Comparison of ENCODE assay signal across 8 mouse cellular contexts in genomic region chr9:109874797-109875691, GRCm38 (mm10). TPM values are rescaled to one million over a fixed set of nuclear protein-coding genes. Genes with fewer than 3 reads are reported as not detected.
DNase-seq lines count a peak whose midpoint lies in the region; ATAC-seq lines count a peak whose summit lies in the region.

Cdc25a (plus strand) TSS chr9:109875579.

- H3K4me3 ChIP-seq in hindbrain, embryonic 14.5 days (replicated peaks; ENCODE audit: low read length), result peak within 1 kb of the TSS; percentile 78

- H3K27me3 ChIP-seq in hindbrain, embryonic 14.5 days (ENCODE audit: control insufficient read depth, insufficient read depth, low read length), result no peaks in the 10 kb centered on the region

- peak; percentile 92 for ATAC-seq in hindbrain, embryonic 14.5 days (ENCODE audit: low FRiP score)

- H3K9ac ChIP-seq in hindbrain, embryonic 14.5 days, result peak within 1 kb of the TSS; percentile 83

- peaks cover 17% of the 10 kb centered on the region; the same call in 1 of the 2 replicates for H3K4me1 ChIP-seq in hindbrain, embryonic 14.5 days (replicated peaks; ENCODE audit: control insufficient read depth, insufficient read depth, low read length)

- no peaks in the 10 kb centered on the region for H3K9me3 ChIP-seq in hindbrain, embryonic 14.5 days (ENCODE audit: control insufficient read depth, low read length)

- 8% methylated on average over 33 of the region's 33 CpGs for WGBS in hindbrain, embryonic 14.5 days

- peaks cover 11% of the 10 kb centered on the region for H3K36me3 ChIP-seq in hindbrain, embryonic 14.5 days (replicated peaks; ENCODE audit: control insufficient read depth, insufficient read depth)

- H3K27ac ChIP-seq in hindbrain, embryonic 14.5 days, result peak within 1 kb of the TSS; percentile 68

- DNase-seq in R1 (ENCODE audit: low read depth, low spot score), result peak; percentile 100
- DNase-seq in cerebellum, postnatal 25 days, result peak; percentile 97 to 98
- DNase-seq in frontal cortex, postnatal 25 days (ENCODE audit: low spot score in 2 of 2), result peak; percentile 88 to 94
- peak; percentile 96 for DNase-seq in hindbrain, embryonic 14.5 days (ENCODE audit: low spot score)
- peak; percentile 95 for DNase-seq in layer of hippocampus, postnatal 36 days
- peak; percentile 99 for DNase-seq in lung, postnatal 36 days
- peak; percentile 99 for DNase-seq in retina, postnatal 1 day
- DNase-seq in urinary bladder, adult 18-20 months (ENCODE audit: low spot score in 2 of 2), result peak; percentile 92 to 97

- H3K4me2 ChIP-seq in hindbrain, embryonic 14.5 days (replicated peaks), result peak within 1 kb of the TSS; percentile 73

RNA-seq across cellular contexts. Expression of gene Cdc25a, which starts in this region (rescaled TPM):
- polyA plus RNA-seq in hindbrain, embryonic 14.5 days (2014; fragmentation: Nextera tagmentation; extraction: Ambion mirVana), result 12.4 and 12.5 TPM in 2 replicates
- 1 to 10 TPM; 4.4 to 5.0 TPM for total RNA-seq in layer of hippocampus, postnatal 36 days (2021)

Comparison
In these comparisons a context has a peak if more than half of its experiments do, and no peak if none do; other contexts are left out.
1. Peak in every context shown above with its lines: DNase-seq, ATAC-seq, H3K4me3 ChIP-seq and H3K27ac ChIP-seq.